Mouse (Mus musculus) bone marrow macrophage, adult 2 months (primary cell): ENCODE measurements around the gene Tmem86b. TPM values are rescaled to one million over a fixed set of nuclear protein-coding genes. Genes with fewer than 3 reads are reported as not detected.

Source experiments
- H3K27ac ChIP-seq: 2 replicates; pipeline ENCODE4 v1.5.1; 2012; ENCODE audit warnings: low read depth, low read length; ENCODE audit not compliant: insufficient read depth
- H3K4me1 ChIP-seq: 2 replicates; pipeline ENCODE4 v1.6.1; 2012; ENCODE audit warnings: low read length; ENCODE audit not compliant: control insufficient read depth, insufficient read depth
- H3K4me3 ChIP-seq: 2 replicates; pipeline ENCODE4 v1.5.1; 2012; ENCODE audit warnings: mild to moderate bottlenecking, low read length, moderate library complexity; ENCODE audit not compliant: insufficient read depth
- CTCF ChIP-seq: IDR thresholded peaks from 2 replicates; pipeline ENCODE4 v1.5.1; 2012; ENCODE audit warnings: low read depth, mild to moderate bottlenecking, low read length, moderate library complexity
- POLR2A ChIP-seq: IDR thresholded peaks from 2 replicates; pipeline ENCODE4 v1.6.1; 2012; ENCODE audit warnings: mild to moderate bottlenecking, low read depth, low read length, borderline replicate concordance
- polyA plus RNA-seq: library from polyadenylated mRNA; stranded (reverse); fragments of >200 nt; gene quantifications from 2 replicates; pipeline ENCODE4 v1.2.4, GENCODE M21; 2012; ENCODE audit not compliant: missing spikeins, insufficient read depth, insufficient read length

The Tmem86b gene
- polyA plus RNA-seq, 1 experiment = 10.9 TPM

GRCm38 (mm10) chr7:4625928-4626327 lies 5.3 kb downstream of the Tmem86b start:
- H3K4me3 ChIP-seq = no peak overlapping the region
- TF ChIP-seq POLR2A = no peak
- no peak for TF ChIP-seq CTCF
- no peaks in the 10 kb centered on the region for H3K4me1 ChIP-seq
- no peak overlapping the region for H3K27ac ChIP-seq

- H3K4me3 ChIP-seq = no peak overlapping the region
- no peak overlapping the region for H3K27ac ChIP-seq
- no peaks in the 10 kb centered on the region for H3K4me1 ChIP-seq
- TF ChIP-seq CTCF (peak; percentile 37; the same call in 1 of the 2 replicates), POLR2A (no peak)
Observed at GRCm38 (mm10) chr7:4624343-4624742, 6.9 kb downstream of the Tmem86b start.

GRCm38 (mm10) chr7:4623544-4624189 lies 7.6 kb downstream of the Tmem86b start:
- Histone ChIP-seq H3K4me3 (no peak overlapping the region), H3K27ac (no peak overlapping the region), H3K4me1 (no peaks in the 10 kb centered on the region)
- TF ChIP-seq CTCF (0 out of 2 replicates have a peak, but pooled peaks have one; percentile 38), POLR2A (no peak)

GRCm38 (mm10) chr7:4619979-4620378 lies 11.2 kb downstream of the Tmem86b start:
- no peak for TF ChIP-seq POLR2A
- no peak for TF ChIP-seq CTCF
- Histone ChIP-seq H3K27ac (no peak overlapping the region), H3K4me3 (no peak overlapping the region), H3K4me1 (no peaks in the 10 kb centered on the region)

- Histone ChIP-seq H3K4me1 (no peaks in the 10 kb centered on the region), H3K27ac (no peak overlapping the region), H3K4me3 (no peak overlapping the region)
- TF ChIP-seq POLR2A (no peak), CTCF (no peak)
Observed at GRCm38 (mm10) chr7:4613740-4614403, 17.4 kb downstream of the Tmem86b start.

- Histone ChIP-seq H3K4me3 (no peak overlapping the region), H3K27ac (no peak overlapping the region), H3K4me1 (no peaks in the 10 kb centered on the region)
- TF ChIP-seq POLR2A (no peak), CTCF (no peak)
Observed at GRCm38 (mm10) chr7:4612956-4613355, 18.3 kb downstream of the Tmem86b start.

GRCm38 (mm10) chr7:4612386-4612785 lies 18.8 kb downstream of the Tmem86b start:
- TF ChIP-seq CTCF (no peak), POLR2A (no peak)
- no peak overlapping the region for H3K27ac ChIP-seq
- no peaks in the 10 kb centered on the region for H3K4me1 ChIP-seq
- H3K4me3 ChIP-seq = no peak overlapping the region

- Histone ChIP-seq H3K4me3 (no peak overlapping the region), H3K4me1 (no peaks in the 10 kb centered on the region), H3K27ac (no peak overlapping the region)
- no peak for TF ChIP-seq POLR2A
- TF ChIP-seq CTCF = no peak
Observed at GRCm38 (mm10) chr7:4611921-4612341, 19.3 kb downstream of the Tmem86b start.

- Histone ChIP-seq H3K4me1 (no peaks in the 10 kb centered on the region), H3K4me3 (no peak overlapping the region), H3K27ac (no peak overlapping the region)
- TF ChIP-seq CTCF = no peak
- no peak for TF ChIP-seq POLR2A
Observed at GRCm38 (mm10) chr7:4611511-4611910, 19.7 kb downstream of the Tmem86b start.

- H3K4me3 ChIP-seq = no peak overlapping the region
- H3K4me1 ChIP-seq = 0 out of 2 replicates have a peak, but pooled peaks cover 2% of the 10 kb centered on the region
- no peak overlapping the region for H3K27ac ChIP-seq
- no peak for TF ChIP-seq POLR2A
- TF ChIP-seq CTCF = no peak
Observed at GRCm38 (mm10) chr7:4608002-4608401, 23.2 kb downstream of the Tmem86b start.

- Histone ChIP-seq H3K4me3 (no peak within 1 kb of the TSS), H3K4me1 (0 out of 2 replicates have a peak, but pooled peaks cover 2% of the 10 kb centered on the region), H3K27ac (no peak within 1 kb of the TSS)
- no peak for TF ChIP-seq CTCF
- no peak for TF ChIP-seq POLR2A
Observed at GRCm38 (mm10) chr7:4603873-4604272, 27.3 kb downstream of the Tmem86b start, which contains the start of gene Ptprh. Gene Ptprh, minus strand, starts transcription at chr7:4604041.
